Mouse (Mus musculus): ENCODE data around the gene Fam222b.
"Not testable (repeated sequence)": the region's sequence is repeated elsewhere in the genome, so short reads cannot be mapped to it uniquely, and the experiment has no call there.

Fam222b gene

GRCm38 (mm10) chr11:78087756-78088281, 6.6 kb upstream of the Fam222b start:
- DNase-seq (ENCODE audit: low read depth, low spot score), result no peak

- DNase-seq (ENCODE audit: low read depth, low spot score), result no peak
Measured at GRCm38 (mm10) chr11:78094137-78094503, 340 bp upstream of the Fam222b start.

GRCm38 (mm10) chr11:78095144-78095516, 670 bp downstream of the Fam222b start:
- DNase-seq (ENCODE audit: low read depth, low spot score), result no peak

DNA sequence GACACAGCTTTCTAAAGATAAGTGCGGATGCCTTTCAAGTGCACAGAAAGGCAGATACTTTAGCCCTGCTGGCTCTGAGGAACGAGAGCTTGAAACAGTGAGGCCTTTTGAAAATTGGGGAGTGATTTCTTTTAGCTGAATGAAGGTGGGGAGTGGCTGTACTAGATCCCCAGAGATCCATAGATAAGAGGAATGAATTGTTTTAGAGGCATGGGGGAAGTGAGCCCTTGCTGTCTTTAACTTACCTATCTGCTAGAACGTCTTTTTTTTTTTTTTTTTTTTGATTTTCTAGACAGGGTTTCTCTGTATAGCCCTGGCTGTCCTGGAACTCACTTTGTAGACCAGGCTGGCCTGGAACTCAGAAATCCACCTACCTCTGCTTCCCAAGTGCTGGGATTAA, 2.6 kb downstream of the Fam222b start:
- no peak for DNase-seq (ENCODE audit: low read depth, low spot score)

- no peak for DNase-seq (ENCODE audit: low read depth, low spot score)
Measured at GRCm38 (mm10) chr11:78100746-78101145, 6.3 kb downstream of the Fam222b start.

GRCm38 (mm10) chr11:78102142-78102541, 7.7 kb downstream of the Fam222b start:
- no peak for DNase-seq (ENCODE audit: low read depth, low spot score)

GRCm38 (mm10) chr11:78102958-78103747, 8.7 kb downstream of the Fam222b start:
- peak; percentile 57 for DNase-seq (ENCODE audit: low read depth, low spot score)

DNA sequence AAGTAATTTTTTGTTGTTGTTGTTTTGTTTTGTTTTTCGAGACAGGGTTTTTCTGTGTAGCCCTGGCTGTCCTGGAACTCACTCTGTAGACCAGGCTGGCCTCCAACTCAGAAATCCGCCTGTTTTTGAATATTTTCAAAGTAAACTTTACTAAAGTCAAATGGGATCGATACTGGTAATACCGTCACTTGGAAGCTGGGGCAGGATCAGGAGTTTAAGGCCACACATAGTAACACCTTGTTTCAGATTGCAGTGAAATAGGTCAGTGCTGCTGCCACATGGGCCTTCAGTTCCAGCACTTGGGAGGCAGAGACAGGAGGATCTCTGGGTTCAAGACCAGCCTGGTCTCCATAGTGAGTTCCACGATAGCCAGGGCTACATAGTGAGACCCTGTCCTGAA, 10.0 kb downstream of the Fam222b start:
- DNase-seq (ENCODE audit: low read depth, low spot score), result no peak

- no peak for DNase-seq (ENCODE audit: low read depth, low spot score)
Measured at GRCm38 (mm10) chr11:78113616-78114015, 19.2 kb downstream of the Fam222b start.

DNA sequence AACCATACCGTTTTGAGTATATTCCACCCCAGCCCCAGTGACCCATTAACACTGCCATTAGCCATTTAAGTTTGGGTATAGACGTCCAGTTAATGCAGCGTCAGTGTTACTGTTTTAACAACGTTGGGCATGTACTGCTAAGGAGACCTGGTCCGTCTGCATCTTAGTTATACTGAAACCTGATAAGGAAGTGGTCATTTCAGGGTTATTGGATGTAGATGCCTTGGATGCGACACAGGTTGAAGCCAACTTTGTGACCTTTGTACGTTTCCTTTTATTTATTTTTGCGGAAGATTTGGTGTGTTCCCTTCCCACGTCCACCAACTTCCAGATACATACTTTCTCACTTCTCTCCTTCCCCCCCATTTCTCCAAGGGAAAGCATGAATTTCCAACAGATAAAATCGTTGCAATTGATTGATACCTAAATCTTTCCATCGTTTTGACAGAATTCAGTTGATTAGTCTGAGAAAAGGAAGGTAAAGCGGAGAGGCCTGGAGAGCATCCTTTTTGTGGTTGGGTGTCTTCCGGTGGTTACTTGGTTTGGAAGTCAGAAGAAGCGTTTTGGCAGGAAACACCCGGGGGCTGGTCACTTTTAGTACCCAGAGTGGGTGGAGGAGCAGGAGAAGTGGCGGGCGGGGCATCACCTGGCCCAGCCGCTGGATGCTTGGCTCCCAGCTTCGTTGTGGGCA, 20.4 kb downstream of the Fam222b start:
- no peak for DNase-seq (ENCODE audit: low read depth, low spot score)

GRCm38 (mm10) chr11:78115367-78116145, 21.1 kb downstream of the Fam222b start:
- peak; percentile 75 for DNase-seq (ENCODE audit: low read depth, low spot score)

DNA sequence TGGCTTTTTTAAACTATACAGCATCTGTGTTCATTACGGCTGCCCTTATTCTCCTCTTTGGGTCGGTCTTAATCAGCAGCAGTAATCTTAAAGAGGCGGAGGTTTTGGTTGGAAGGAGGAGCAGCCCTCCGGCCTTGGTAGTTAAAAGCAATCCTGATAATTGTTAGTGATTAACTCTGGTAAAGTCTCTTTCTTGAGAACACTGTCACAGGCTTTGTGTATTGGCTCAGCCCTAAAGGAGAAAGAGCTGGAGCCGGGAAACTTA, 21.6 kb downstream of the Fam222b start:
- DNase-seq (ENCODE audit: low read depth, low spot score), result no peak

GRCm38 (mm10) chr11:78118467-78118866, 24.0 kb downstream of the Fam222b start:
- no peak for DNase-seq (ENCODE audit: low read depth, low spot score)

DNA sequence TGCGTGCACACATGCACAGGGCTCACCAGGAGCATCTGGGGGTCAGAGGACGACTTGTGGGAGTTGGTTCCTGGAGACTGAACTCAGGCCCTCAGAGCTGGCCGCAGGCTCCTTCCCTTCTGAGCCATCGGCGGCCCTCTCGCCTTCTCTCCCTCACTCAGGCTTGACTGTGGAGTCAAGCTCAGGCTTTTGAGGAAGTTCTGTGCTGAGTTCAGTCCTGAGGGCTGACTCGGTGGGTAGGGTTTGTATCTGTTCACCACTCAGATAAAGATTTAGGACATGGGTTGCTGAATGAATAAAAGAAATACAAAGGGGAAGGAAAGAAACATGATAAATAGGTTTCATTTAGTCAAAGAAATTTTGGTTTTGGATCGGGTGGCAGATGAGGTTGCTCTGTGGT, 25.4 kb downstream of the Fam222b start:
- no peak for DNase-seq (ENCODE audit: low read depth, low spot score)

- no peak for DNase-seq (ENCODE audit: low read depth, low spot score)
Measured at GRCm38 (mm10) chr11:78121176-78121575, 26.7 kb downstream of the Fam222b start.

DNA sequence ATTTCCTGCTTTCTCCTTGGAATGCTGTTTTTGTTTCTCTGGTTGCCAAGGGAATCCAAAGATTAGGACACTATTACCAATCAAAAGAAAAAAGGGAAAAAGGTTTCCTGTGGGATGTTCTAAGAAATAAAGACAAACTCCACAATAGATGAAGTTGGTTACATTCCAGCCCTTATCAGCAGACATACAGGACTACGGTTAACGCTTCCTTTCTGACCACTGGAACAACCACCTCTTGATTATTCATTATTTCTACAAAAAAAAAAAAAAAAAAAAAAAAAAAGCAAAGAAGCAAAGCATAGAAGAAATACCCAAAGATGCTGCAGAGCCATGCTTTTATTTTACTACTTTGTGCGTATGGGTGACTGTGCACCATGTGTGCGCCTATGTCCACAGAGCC, 28.4 kb downstream of the Fam222b start:
- no peak for DNase-seq (ENCODE audit: low read depth, low spot score)

- no peak for DNase-seq (ENCODE audit: low read depth, low spot score)
Measured at GRCm38 (mm10) chr11:78123782-78124181, 29.3 kb downstream of the Fam222b start.

DNA sequence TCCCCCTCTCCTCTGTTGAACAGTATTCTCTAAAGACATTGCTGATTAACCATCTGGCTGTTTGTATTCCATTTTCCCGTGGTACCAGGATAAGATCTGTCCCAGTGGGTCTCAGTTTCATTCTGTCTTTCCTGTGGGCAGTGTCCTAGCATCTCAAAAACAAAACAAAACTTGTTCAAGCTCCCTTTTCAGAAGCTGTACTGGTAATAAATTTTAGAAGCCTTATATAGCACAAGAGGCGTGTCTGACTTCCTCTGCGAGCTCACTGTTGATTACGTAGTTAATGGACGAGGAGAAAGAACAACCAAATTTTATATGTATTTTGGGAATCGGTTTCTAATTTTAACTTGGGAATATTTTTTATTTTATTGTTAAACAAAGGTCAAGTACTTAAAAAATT, 31.2 kb downstream of the Fam222b start:
- DNase-seq (ENCODE audit: low read depth, low spot score), result no peak

GRCm38 (mm10) chr11:78126739-78127138, 32.3 kb downstream of the Fam222b start:
- DNase-seq (ENCODE audit: low read depth, low spot score), result no peak

DNA sequence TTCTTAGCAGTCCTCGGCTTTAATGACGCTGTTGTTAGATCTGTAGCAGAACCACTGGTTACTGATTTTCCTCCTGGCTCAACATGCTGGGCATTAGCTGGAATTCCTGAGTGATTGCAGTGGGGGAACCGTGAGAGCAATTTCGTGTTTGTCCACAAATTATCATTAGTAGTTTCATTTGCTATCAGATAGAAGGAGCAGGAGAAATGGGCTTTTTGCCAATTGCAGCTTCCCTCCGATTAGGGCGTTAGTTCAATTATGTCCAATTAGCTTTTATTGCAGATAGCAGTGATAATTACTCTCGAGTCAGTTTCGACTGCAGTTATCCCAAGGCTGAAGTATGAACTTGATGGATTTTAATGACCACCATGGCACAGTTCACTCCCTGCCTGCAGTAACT, 35.0 kb downstream of the Fam222b start:
- no peak for DNase-seq (ENCODE audit: low read depth, low spot score)

DNA sequence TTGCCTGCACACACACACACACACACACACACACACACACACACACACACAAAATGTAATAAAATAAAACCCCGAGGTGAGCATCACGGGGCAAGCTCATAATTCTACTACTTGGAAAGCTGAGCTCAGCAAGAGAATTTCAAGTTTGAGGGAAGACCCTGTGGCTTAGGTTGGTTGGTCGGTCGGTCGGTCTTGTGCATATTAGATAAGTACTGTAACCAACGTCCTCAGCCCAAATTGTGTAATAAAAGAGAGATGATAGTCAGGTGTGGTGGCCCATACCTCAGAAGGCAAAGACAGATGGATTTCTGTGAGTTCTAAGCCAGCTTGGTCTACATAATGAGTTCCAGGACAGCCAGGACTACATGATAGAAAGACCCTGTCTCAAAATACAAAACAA, 39.5 kb downstream of the Fam222b start:
- DNase-seq (ENCODE audit: low read depth, low spot score), result no peak

DNA sequence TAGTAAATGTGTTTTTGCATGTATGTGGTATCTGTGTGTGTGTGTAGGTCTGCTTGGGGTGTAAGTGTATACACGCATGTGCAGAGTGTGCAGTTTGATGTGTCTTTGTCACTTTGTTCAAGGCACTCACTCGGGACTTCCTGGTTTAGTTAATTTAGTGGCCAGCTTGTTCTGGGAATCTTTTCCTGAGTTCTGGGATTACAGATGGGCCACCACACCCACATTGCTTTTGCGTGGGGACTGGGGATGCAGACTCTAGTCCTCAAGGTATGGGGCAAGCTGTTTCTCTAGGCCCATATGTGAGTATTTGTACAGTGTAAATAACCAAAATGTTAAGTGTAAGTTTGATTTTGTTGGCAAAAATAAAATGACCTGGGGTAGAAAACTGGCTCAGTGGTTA, 39.9 kb downstream of the Fam222b start:
- no peak for DNase-seq (ENCODE audit: low read depth, low spot score)

DNA sequence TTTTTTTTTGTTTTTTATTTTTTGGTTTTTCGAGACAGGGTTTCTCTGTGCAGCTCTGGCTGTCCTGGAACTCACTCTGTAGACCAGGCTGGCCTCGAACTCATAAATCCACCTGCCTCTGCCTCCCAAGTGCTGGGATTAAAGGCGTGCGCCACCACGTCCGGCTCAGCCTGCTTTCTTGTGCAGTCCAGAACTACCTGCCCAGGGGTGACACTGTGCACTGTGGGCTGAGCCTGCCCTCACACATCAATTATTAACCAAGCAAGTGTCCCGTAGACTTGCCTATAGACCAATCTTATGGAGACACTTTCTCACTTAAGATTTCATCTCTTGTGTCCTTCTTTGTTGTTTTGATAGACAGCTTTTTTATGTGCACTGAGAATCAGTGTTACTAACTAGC, 40.9 kb downstream of the Fam222b start:
- DNase-seq (ENCODE audit: low read depth, low spot score), result not testable (repeated sequence)
